Mouse (Mus musculus) neural tube, embryonic 14.5 days (tissue): ENCODE results near the gene Fxyd6. TPM values are rescaled to one million over a fixed set of nuclear protein-coding genes. Genes with fewer than 3 reads are reported as not detected.

ENCODE experiments used
- ATAC-seq: fragments of 200-750 bp; cut with Nextera tagmentation; 2 replicates; pipeline ENCODE4 v1.8.0; 2017; ENCODE audit warnings: low read depth, mild to moderate bottlenecking, moderate TSS enrichment, moderate library complexity
- H3K27ac ChIP-seq: fragments of 300-500 bp; sonication (generic); 2 replicates; pipeline ENCODE4 v1.5.1; 2014; ENCODE audit warnings: low read depth, mild to moderate bottlenecking, control low read depth, low read length, moderate library complexity, mixed read lengths
- H3K27me3 ChIP-seq: fragments of 300-500 bp; sonication (generic); 2 replicates; pipeline ENCODE4 v1.6.1; 2014; ENCODE audit warnings: low read length; ENCODE audit not compliant: control insufficient read depth, insufficient read depth
- H3K36me3 ChIP-seq: fragments of 300-500 bp; sonication (generic); 2 replicates; pipeline ENCODE4 v1.6.1; 2014; ENCODE audit warnings: low read length, mixed read lengths; ENCODE audit not compliant: control insufficient read depth, insufficient read depth
- H3K4me1 ChIP-seq: fragments of 300-500 bp; sonication (generic); 2 replicates; pipeline ENCODE4 v1.6.1; 2014; ENCODE audit warnings: low read length; ENCODE audit not compliant: control insufficient read depth, insufficient read depth
- H3K4me2 ChIP-seq: fragments of 300-500 bp; sonication (generic); 2 replicates; pipeline ENCODE4 v1.6.1; 2014; ENCODE audit warnings: mild to moderate bottlenecking, low read depth, low read length, control low read depth
- H3K4me3 ChIP-seq: fragments of 300-500 bp; sonication (generic); 2 replicates; pipeline ENCODE4 v1.5.1; 2014; ENCODE audit warnings: low read depth, low read length, control low read depth, mixed read lengths
- H3K9ac ChIP-seq: fragments of 300-500 bp; sonication (generic); replicated peaks from 2 replicates; pipeline ENCODE4 v1.6.1; 2014; ENCODE audit warnings: low read depth, mild to moderate bottlenecking, control low read depth, low read length, mixed read lengths
- H3K9me3 ChIP-seq: fragments of 300-500 bp; sonication (generic); 2 replicates; pipeline ENCODE4 v1.6.1; 2016; ENCODE audit warnings: low read length; ENCODE audit not compliant: control insufficient read depth
- WGBS: fragments of 180-500 bp; shearing (Covaris S2); extraction: QIAGEN DNeasy Blood & Tissue Kit; methylation state at CpG from one replicate; pipeline ENCODE4 v1.1.7; 2014; 5-methylcytosine and 5-hydroxymethylcytosine counted together
- polyA plus RNA-seq: library from polyadenylated mRNA; unstranded; fragments of >200 nt; fragmentation: Nextera tagmentation; extraction: Ambion mirVana; gene quantifications from 2 replicates; pipeline ENCODE4 v1.2.1, GENCODE M21; 2014

The Fxyd6 gene
- polyA plus RNA-seq, 1 experiment from 2014 or later: 341 TPM

DNA sequence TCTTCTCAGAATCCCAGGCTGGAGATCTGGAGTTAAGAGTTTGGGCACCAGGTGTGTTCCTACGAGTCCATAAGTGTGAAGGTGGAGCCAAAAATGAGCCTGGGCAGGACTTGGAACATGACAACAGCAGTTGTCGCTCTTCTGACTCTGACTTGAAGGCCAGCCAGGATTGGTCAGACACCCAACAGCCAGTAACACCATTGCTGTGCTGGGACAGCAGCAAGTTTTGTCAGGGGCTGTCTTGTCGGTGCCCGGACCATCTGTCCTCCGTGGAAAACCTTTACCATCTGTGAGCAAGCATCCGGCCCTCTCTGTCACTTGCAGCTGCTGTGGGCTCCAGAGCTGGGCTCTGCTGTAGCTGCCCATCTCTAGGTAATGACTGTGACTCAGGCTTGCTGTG is 23.7 kb upstream of the Fxyd6 start:
- no peak overlapping the region for H3K9ac ChIP-seq
- no peaks in the 10 kb centered on the region for H3K27me3 ChIP-seq
- no peaks in the 10 kb centered on the region for H3K36me3 ChIP-seq
- no peak for ATAC-seq
- no peak overlapping the region for H3K27ac ChIP-seq
- no peak overlapping the region for H3K4me3 ChIP-seq
- no peak overlapping the region for H3K4me2 ChIP-seq
- WGBS: 70% methylated on average over 6 of the region's 6 CpGs
- H3K9me3 ChIP-seq: no peaks in the 10 kb centered on the region
- H3K4me1 ChIP-seq: no peaks in the 10 kb centered on the region

- no peak overlapping the region for H3K27ac ChIP-seq
- H3K36me3 ChIP-seq: no peaks in the 10 kb centered on the region
- H3K4me2 ChIP-seq: no peak overlapping the region
- H3K4me1 ChIP-seq: no peaks in the 10 kb centered on the region
- WGBS: 79% methylated on average over 6 of the region's 6 CpGs
- no peak overlapping the region for H3K4me3 ChIP-seq
- no peaks in the 10 kb centered on the region for H3K9me3 ChIP-seq
- H3K9ac ChIP-seq: no peak overlapping the region
- ATAC-seq: no peak
- no peaks in the 10 kb centered on the region for H3K27me3 ChIP-seq
These were observed 21.4 kb upstream of the Fxyd6 start for GRCm38 (mm10) chr9:45348560-45348959.

- no peak overlapping the region for H3K4me2 ChIP-seq
- 10% methylated on average over 4 of the region's 4 CpGs for WGBS
- H3K4me3 ChIP-seq: no peak overlapping the region
- no peak overlapping the region for H3K27ac ChIP-seq
- no peak overlapping the region for H3K9ac ChIP-seq
- no peaks in the 10 kb centered on the region for H3K36me3 ChIP-seq
- no peaks in the 10 kb centered on the region for H3K9me3 ChIP-seq
- no peak for ATAC-seq
- H3K27me3 ChIP-seq: no peaks in the 10 kb centered on the region
- H3K4me1 ChIP-seq: no peaks in the 10 kb centered on the region
These were observed 20.8 kb upstream of the Fxyd6 start for GRCm38 (mm10) chr9:45349181-45349580.

DNA sequence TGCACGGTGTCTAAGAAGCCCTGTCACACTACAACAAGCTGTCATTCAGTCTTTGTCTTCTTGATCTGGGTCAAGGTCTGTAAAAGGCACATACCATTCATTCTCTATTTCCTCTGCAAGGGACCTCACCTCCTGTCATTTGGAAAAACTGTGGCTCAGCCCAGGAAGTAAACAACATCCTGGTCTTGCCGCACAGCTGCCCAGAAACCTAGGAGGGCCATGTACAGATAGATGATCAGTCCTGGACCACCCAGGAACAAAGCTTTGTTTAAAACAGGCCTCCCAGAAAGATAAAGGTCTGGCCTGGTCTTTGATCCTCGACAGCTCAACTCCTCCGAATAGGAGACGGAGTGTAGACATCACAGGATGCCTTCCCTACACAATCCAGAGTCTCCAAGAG is 20.1 kb upstream of the Fxyd6 start:
- ATAC-seq: no peak
- H3K9ac ChIP-seq: no peak overlapping the region
- 28% methylated on average over 5 of the region's 5 CpGs for WGBS
- H3K4me1 ChIP-seq: no peaks in the 10 kb centered on the region
- no peaks in the 10 kb centered on the region for H3K9me3 ChIP-seq
- H3K4me2 ChIP-seq: no peak overlapping the region
- H3K27ac ChIP-seq: no peak overlapping the region
- no peaks in the 10 kb centered on the region for H3K27me3 ChIP-seq
- no peak overlapping the region for H3K4me3 ChIP-seq
- H3K36me3 ChIP-seq: no peaks in the 10 kb centered on the region

- ATAC-seq: no peak
- H3K4me1 ChIP-seq: no peaks in the 10 kb centered on the region
These were observed 14.8 kb upstream of the Fxyd6 start for GRCm38 (mm10) chr9:45355192-45355591.

DNA sequence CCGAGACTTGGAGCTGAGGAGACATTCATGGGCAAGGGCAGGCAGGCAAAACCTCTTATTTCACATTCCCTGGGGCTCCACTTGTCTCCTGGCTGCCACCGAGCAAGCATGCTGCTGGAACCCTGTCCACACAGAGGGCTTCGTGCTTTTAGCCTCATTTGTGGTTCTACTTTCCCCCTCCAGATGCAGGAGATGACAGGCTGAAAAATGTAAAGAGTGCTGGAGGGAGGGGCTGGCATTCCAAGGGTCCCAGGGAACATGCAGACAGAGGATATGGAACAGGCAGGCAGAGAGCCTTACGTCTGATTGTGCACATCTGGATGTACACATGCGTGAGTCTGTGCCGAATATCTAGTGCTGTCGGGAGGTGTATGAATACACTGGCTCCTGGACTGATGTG is 11.6 kb upstream of the Fxyd6 start:
- Histone ChIP-seq H3K9me3 (no peaks in the 10 kb centered on the region), H3K9ac (no peak overlapping the region), H3K4me3 (no peak overlapping the region), H3K27ac (no peak overlapping the region), H3K4me2 (no peak overlapping the region), H3K4me1 (no peaks in the 10 kb centered on the region), H3K36me3 (no peaks in the 10 kb centered on the region), H3K27me3 (no peaks in the 10 kb centered on the region)
- no peak for ATAC-seq
- 54% methylated on average over 7 of the region's 7 CpGs for WGBS

More at GRCm38 (mm10) chr9:45355192-45355591, 14.8 kb upstream of the Fxyd6 start:
- no peak overlapping the region for H3K27ac ChIP-seq
- H3K4me3 ChIP-seq: no peak overlapping the region
- no peaks in the 10 kb centered on the region for H3K36me3 ChIP-seq
- WGBS: 81% methylated on average over 2 of the region's 2 CpGs
- no peaks in the 10 kb centered on the region for H3K27me3 ChIP-seq
- no peak overlapping the region for H3K9ac ChIP-seq
- H3K4me2 ChIP-seq: no peak overlapping the region
- H3K9me3 ChIP-seq: no peaks in the 10 kb centered on the region

DNA sequence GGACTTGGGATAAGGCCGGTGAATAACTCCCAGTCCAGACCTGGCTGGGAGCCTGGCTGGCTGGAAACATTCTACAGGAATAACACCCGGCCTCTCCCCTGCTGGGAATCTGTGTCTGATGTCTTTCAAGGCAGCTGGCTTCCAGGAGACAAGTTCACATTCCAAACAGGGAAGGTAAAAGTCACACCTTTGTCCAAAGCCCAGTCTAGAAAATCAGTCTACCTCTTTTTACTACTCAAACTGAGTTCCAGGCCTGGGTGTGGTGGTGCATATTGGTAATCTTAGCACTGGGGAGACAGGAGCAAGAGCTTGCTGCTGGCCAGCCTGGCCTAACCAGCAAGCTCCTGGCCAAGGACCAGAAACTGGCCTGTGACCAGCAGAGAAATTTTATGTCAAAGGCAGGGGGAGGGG is 7.9 kb upstream of the Fxyd6 start:
- H3K9ac ChIP-seq: no peak overlapping the region
- no peak overlapping the region for H3K27ac ChIP-seq
- H3K27me3 ChIP-seq: no peaks in the 10 kb centered on the region
- 45% methylated on average over 2 of the region's 2 CpGs for WGBS
- no peaks in the 10 kb centered on the region for H3K9me3 ChIP-seq
- no peak for ATAC-seq
- H3K4me3 ChIP-seq: no peak overlapping the region
- no peak overlapping the region for H3K4me2 ChIP-seq
- no peaks in the 10 kb centered on the region for H3K4me1 ChIP-seq
- H3K36me3 ChIP-seq: no peaks in the 10 kb centered on the region

- Histone ChIP-seq H3K27me3 (no peaks in the 10 kb centered on the region), H3K9ac (no peak overlapping the region), H3K4me3 (no peak overlapping the region), H3K4me2 (no peak overlapping the region), H3K4me1 (no peaks in the 10 kb centered on the region), H3K27ac (no peak overlapping the region), H3K9me3 (no peaks in the 10 kb centered on the region), H3K36me3 (no peaks in the 10 kb centered on the region)
- WGBS: 56% methylated on average over 7 of the region's 7 CpGs
- ATAC-seq: no peak
These were observed 6.3 kb upstream of the Fxyd6 start for GRCm38 (mm10) chr9:45363639-45364214.

DNA sequence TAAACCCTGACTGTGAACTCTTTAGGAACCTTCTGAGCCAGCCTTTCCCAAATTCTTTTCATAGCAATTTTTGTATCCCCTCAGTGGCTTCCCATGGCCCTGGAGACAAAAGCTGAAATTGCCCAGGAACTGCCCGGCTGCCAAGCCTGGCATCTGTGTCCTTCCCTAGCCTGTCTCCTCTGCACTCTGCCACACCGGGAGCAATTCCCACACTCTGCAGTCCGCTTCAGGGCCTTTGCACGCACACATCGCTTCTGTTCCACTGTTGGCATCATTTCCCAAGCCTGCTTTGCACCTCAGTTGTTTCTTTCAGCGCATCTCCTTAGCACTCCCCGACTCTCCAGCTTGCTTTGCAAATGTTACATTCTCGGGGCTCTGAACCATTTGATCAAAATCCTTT is 2.3 kb upstream of the Fxyd6 start:
- H3K9me3 ChIP-seq: no peaks in the 10 kb centered on the region
- no peak for ATAC-seq
- no peak overlapping the region for H3K4me2 ChIP-seq
- no peak overlapping the region for H3K27ac ChIP-seq
- no peak overlapping the region for H3K9ac ChIP-seq
- H3K27me3 ChIP-seq: no peaks in the 10 kb centered on the region
- no peak overlapping the region for H3K4me3 ChIP-seq
- H3K36me3 ChIP-seq: no peaks in the 10 kb centered on the region
- H3K4me1 ChIP-seq: peaks cover 14% of the 10 kb centered on the region; the same call in 1 of the 2 replicates
- 80% methylated on average over 8 of the region's 8 CpGs for WGBS
